Mouse (Mus musculus): Measurements from ENCODE around the gene Ackr4. TPM values are rescaled to one million over a fixed set of nuclear protein-coding genes. Genes with fewer than 3 reads are reported as not detected.

Ackr4 gene
- polyA plus RNA-seq (2017; shearing (Covaris generic)), result 0.89 TPM

DNA sequence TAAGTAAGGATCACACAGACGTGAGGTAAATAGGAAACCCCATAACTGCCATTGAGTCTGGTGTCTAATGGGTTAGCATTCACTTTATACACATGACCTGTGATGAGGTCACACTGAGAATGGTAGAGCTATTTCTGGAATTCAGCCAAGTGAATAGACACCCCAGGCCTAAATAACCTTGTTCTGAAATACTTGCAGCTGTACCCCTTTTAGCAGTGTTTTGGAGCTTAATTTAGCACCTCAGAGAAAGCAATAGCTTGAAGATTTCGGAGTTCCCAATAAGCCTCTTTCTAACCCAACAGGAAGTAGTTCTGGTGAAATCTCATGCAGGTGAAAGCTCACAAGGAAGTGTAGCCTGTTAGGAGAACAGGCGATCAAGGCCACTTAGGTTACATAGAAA lies at the start of gene Ackr4:
TSS of gene Ackr4 (minus strand) at position 101 of the 400 bp plus-strand sequence.

DNA sequence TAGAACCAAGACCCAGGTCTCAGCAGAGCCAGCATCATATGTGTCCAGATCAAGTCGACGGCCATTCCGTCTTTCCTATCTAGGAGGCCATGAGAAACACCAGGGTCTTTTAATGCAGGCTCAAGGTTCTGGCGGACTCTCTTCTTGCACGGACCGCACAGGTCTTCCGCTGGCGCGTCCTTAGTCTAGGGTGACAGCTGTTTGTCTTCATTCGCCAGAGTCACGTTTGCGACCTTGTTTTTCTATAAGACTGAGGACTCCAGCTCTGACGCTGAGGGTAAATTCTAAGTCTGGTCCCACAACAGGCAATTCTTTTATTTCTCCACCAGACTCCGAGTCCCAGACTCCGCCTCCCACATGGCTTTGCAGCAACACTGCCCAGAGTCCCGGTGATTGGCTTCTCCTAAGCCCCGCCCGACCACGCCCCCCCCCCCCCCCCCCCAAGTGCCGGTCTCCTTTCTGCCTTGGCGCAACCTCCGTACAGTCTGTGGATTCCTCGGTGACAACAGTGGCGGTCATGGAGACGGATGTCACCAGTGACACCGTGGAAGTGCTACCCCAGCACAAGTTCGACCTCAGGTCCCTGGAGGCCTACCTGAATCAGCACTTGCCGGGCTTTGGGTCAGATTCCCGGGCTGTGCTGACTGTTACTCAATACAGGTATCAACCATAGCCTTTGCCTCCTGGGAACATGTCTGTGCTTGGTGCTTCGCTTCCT lies 63.3 kb downstream of the Ackr4 start, which contains the start of gene Acad11:
TSS of gene Acad11 (plus strand) at position 134 of the 718 bp plus-strand sequence.

DNA sequence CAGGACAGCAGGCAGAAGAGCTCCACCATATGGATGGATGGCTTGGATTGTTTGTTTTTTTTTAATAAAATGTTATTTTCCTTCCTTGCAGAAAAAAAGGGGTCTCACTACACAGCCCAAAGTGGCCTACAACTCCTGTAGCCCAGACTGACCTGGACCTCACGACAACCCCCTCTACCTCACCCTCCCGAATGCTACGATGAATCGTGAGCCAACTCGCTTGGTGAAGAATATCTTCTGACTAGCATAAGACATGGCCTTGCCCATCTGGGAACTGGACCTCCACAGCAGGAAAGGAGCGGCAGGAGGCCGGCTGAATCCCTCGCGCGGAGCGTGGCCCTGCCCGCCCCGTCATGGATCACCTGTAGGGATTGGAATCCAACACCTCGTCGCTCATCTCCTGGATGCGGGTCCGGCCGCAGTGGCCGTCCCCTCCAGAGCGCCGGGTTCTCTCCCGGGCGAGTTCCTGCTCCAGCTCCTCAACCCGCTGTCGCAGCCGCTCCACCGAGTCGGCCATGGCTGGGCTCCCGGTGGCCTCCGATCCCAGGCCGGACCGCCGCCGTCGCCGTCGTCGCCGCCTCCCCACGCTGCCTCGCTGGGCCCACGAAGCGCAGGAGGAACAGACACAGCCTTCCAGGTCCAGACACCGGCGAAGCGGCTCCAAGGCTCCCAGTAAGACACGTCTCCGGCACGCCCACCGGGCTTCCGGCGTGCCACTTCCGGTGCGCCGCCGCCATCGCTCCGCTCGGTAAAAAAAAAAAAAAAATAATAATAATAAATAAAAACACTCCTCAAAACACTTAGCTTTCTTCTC lies 64.1 kb downstream of the Ackr4 start, which contains the start of gene Uba5:
TSS of gene Uba5 (minus strand) at position 705 of the 814 bp plus-strand sequence.

DNA sequence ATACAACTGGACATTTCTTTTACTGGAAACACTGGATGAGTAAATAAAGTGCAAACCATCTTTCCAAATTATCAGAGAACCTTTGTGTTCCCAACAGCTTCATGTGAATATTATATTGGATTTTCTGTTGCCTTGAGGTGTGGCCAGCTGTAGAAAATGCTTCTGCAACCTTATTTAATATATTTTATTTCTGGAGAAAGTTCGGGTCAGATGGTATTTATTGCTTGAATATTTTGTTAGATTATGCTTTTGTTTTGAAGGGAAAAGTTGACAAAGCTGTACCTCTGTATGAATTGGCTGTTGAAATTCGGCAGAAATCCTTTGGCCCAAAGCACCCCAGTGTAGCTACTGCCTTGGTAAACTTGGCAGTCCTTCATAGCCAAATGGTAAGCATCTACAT lies 86.4 kb downstream of the Ackr4 start, which contains the start of gene Gm28305:
TSS of gene Gm28305 (plus strand) at position 301 of the 400 bp plus-strand sequence.

Other genes starting within 250 kb of the Ackr4 start
- 0.95 TPM for gene Nphp3, start 124.4 kb downstream of the Ackr4 start, polyA plus RNA-seq (2017; shearing (Covaris generic))
- gene Gm28305, start 86.3 kb downstream of the Ackr4 start, polyA plus RNA-seq (2017; shearing (Covaris generic)), result not detected
- 37.4 TPM for gene Uba5, start 63.8 kb downstream of the Ackr4 start, polyA plus RNA-seq (2017; shearing (Covaris generic))
- gene Acad11, start 63.6 kb downstream of the Ackr4 start, polyA plus RNA-seq (2017; shearing (Covaris generic)), result 14.8 TPM
- gene Dnajc13, start 136.0 kb upstream of the Ackr4 start, polyA plus RNA-seq (2017; shearing (Covaris generic)), result 65.8 TPM
- gene Acpp, start 210.8 kb upstream of the Ackr4 start, polyA plus RNA-seq (2017; shearing (Covaris generic)), result 9.9 TPM

Data from inflammation-experienced regulatory T-cells, adult 16 weeks (primary cell).